Mouse (Mus musculus) neural tube, embryonic 14.5 days (tissue): ENCODE measurements around the gene Gm42688. TPM values are rescaled to one million over a fixed set of nuclear protein-coding genes. Genes with fewer than 3 reads are reported as not detected.
"Not testable (repeated sequence)": the region's sequence is repeated elsewhere in the genome, so short reads cannot be mapped to it uniquely, and the experiment has no call there.

Source experiments
- ATAC-seq: fragments of 200-750 bp; cut with Nextera tagmentation; 2 replicates; pipeline ENCODE4 v1.8.0; 2017; ENCODE audit warnings: low read depth, mild to moderate bottlenecking, moderate TSS enrichment, moderate library complexity
- H3K27ac ChIP-seq: fragments of 300-500 bp; sonication (generic); 2 replicates; pipeline ENCODE4 v1.5.1; 2014; ENCODE audit warnings: low read depth, mild to moderate bottlenecking, control low read depth, low read length, moderate library complexity, mixed read lengths
- H3K27me3 ChIP-seq: fragments of 300-500 bp; sonication (generic); 2 replicates; pipeline ENCODE4 v1.6.1; 2014; ENCODE audit warnings: low read length; ENCODE audit not compliant: control insufficient read depth, insufficient read depth
- H3K36me3 ChIP-seq: fragments of 300-500 bp; sonication (generic); 2 replicates; pipeline ENCODE4 v1.6.1; 2014; ENCODE audit warnings: low read length, mixed read lengths; ENCODE audit not compliant: control insufficient read depth, insufficient read depth
- H3K4me1 ChIP-seq: fragments of 300-500 bp; sonication (generic); 2 replicates; pipeline ENCODE4 v1.6.1; 2014; ENCODE audit warnings: low read length; ENCODE audit not compliant: control insufficient read depth, insufficient read depth
- H3K4me2 ChIP-seq: fragments of 300-500 bp; sonication (generic); 2 replicates; pipeline ENCODE4 v1.6.1; 2014; ENCODE audit warnings: mild to moderate bottlenecking, low read depth, low read length, control low read depth
- H3K4me3 ChIP-seq: fragments of 300-500 bp; sonication (generic); 2 replicates; pipeline ENCODE4 v1.5.1; 2014; ENCODE audit warnings: low read depth, low read length, control low read depth, mixed read lengths
- H3K9ac ChIP-seq: fragments of 300-500 bp; sonication (generic); replicated peaks from 2 replicates; pipeline ENCODE4 v1.6.1; 2014; ENCODE audit warnings: low read depth, mild to moderate bottlenecking, control low read depth, low read length, mixed read lengths
- H3K9me3 ChIP-seq: fragments of 300-500 bp; sonication (generic); 2 replicates; pipeline ENCODE4 v1.6.1; 2016; ENCODE audit warnings: low read length; ENCODE audit not compliant: control insufficient read depth
- WGBS: fragments of 180-500 bp; shearing (Covaris S2); extraction: QIAGEN DNeasy Blood & Tissue Kit; methylation state at CpG from one replicate; pipeline ENCODE4 v1.1.7; 2014; 5-methylcytosine and 5-hydroxymethylcytosine counted together
- microRNA counts: library from miRNA; unstranded; fragments of <30 nt; microRNA quantifications from one replicate; lab custom pipeline; 2016
- microRNA-seq: library from miRNA; unstranded; fragments of <30 nt; microRNA quantifications from one replicate; pipeline ENCODE4, GENCODE M21; 2016
- polyA plus RNA-seq: library from polyadenylated mRNA; unstranded; fragments of >200 nt; fragmentation: Nextera tagmentation; extraction: Ambion mirVana; gene quantifications from 2 replicates; pipeline ENCODE4 v1.2.1, GENCODE M21; 2014

The Gm42688 gene
- polyA plus RNA-seq, 1 experiment from 2014 or later, result 4.3 TPM

DNA sequence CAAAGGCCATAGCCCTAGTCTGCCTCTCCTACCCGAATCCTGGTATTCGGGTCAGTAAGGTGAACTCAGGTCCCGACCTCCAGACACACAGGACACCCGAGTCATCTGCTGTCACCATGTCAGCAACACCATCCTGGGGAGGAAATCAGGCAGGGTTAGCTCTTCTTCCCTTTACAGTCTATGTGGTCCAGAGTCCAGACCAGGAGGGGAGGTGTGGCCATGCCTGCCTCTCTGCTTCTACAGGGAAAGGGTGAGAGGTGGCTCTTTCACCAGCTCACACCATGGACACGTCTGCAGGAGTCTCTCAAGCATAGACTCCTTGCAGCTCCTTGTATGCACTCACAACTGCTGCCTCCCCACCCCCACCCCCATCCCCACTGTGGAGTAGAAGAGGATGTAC lies 52.1 kb downstream of the Gm42688 start:
- Histone ChIP-seq H3K36me3 (peaks cover 3% of the 10 kb centered on the region; the same call in 1 of the 2 replicates), H3K4me2 (no peak overlapping the region), H3K4me1 (0 out of 2 replicates have a peak, but pooled peaks cover 7% of the 10 kb centered on the region), H3K9me3 (no peaks in the 10 kb centered on the region), H3K9ac (no peak overlapping the region), H3K4me3 (no peak overlapping the region), H3K27ac (no peak overlapping the region), H3K27me3 (no peaks in the 10 kb centered on the region)
- no peak for ATAC-seq
- 78% methylated on average over 5 of the region's 5 CpGs for WGBS

GRCm38 (mm10) chr6:83155552-83156238 lies 54.3 kb downstream of the Gm42688 start:
- peak; percentile 48 for ATAC-seq
- peak overlapping the region; percentile 50 for H3K4me3 ChIP-seq
- peaks cover 3% of the 10 kb centered on the region; the same call in 1 of the 2 replicates for H3K36me3 ChIP-seq
- 8% methylated on average over 23 of the region's 23 CpGs for WGBS
- H3K27ac ChIP-seq, result peak overlapping the region; percentile 4; the same call in 1 of the 2 replicates
- no peaks in the 10 kb centered on the region for H3K9me3 ChIP-seq
- H3K4me1 ChIP-seq, result 0 out of 2 replicates have a peak, but pooled peaks cover 7% of the 10 kb centered on the region
- peak overlapping the region; percentile 57 for H3K4me2 ChIP-seq
- peak overlapping the region; percentile 39 for H3K9ac ChIP-seq
- H3K27me3 ChIP-seq, result peaks cover 5% of the 10 kb centered on the region

- ATAC-seq, result peak; percentile 94
- Histone ChIP-seq H3K4me3 (peak within 1 kb of the TSS; percentile 50), H3K36me3 (peaks cover 3% of the 10 kb centered on the region; the same call in 1 of the 2 replicates), H3K27me3 (peaks cover 10% of the 10 kb centered on the region), H3K4me1 (0 out of 2 replicates have a peak, but pooled peaks cover 7% of the 10 kb centered on the region), H3K9ac (peak within 1 kb of the TSS; percentile 39), H3K9me3 (no peaks in the 10 kb centered on the region), H3K27ac (peak within 1 kb of the TSS; percentile 4; the same call in 1 of the 2 replicates), H3K4me2 (peak within 1 kb of the TSS; percentile 57)
- WGBS, result under 1% methylated on average over 32 of the region's 32 CpGs
Measured at GRCm38 (mm10) chr6:83156259-83156684, 54.9 kb downstream of the Gm42688 start, which contains the start of the genes Wdr54 and 1700003E16Rik. TSS of gene Wdr54 (minus strand) at chr6:83156397. TSS of gene 1700003E16Rik (plus strand) at chr6:83156404.

DNA sequence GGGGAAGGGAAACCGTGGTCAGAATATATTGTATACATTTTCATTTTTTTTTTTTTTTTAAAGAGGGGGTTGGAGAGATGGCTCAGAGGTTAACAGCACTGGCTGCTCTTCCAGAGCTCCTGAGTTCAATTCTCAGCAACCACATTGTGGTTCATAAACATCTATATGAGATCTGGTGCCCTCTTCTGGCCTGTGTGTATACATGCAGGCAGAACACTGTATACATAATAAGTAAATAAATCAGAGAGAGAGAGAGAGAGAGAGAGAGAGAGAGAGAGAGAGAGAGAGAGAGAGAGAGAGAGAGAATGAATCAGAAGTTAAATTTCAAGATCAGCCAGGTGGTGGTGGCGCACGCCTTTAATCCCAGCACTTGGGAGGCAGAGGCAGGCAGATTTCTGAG lies 58.0 kb downstream of the Gm42688 start:
- H3K27me3 ChIP-seq, result peaks cover 24% of the 10 kb centered on the region
- 32% methylated on average over 3 of the region's 3 CpGs for WGBS
- not testable (repeated sequence) for H3K4me2 ChIP-seq, H3K4me3 ChIP-seq, H3K9me3 ChIP-seq, ATAC-seq, H3K36me3 ChIP-seq, H3K27ac ChIP-seq, H3K9ac ChIP-seq
- H3K4me1 ChIP-seq, result peaks cover 11% of the 10 kb centered on the region

MicroRNA genes within 50 kb of the gene (microRNA counts, 519-probe panel; counts per million panel counts)
- microRNA mmu-miR-3470a+mmu-miR-3470b (lab: Ali Mortazavi, UCI), result not detected

Small RNAs within 50 kb of the gene (microRNA-seq; reads per million reads assigned to microRNA genes)
- not detected for gene Mir3470a

Other genes with a start within 250 kb of the Gm42688 start
- gene Sema4f, start 161.8 kb upstream of the Gm42688 start, polyA plus RNA-seq, result 13.7 and 19.5 TPM in 2 replicates
- gene M1ap, start 154.7 kb upstream of the Gm42688 start, polyA plus RNA-seq, result not detected in 2 replicates
- gene Dok1, start 68.1 kb upstream of the Gm42688 start, polyA plus RNA-seq, result 1.0 and 2.0 TPM in 2 replicates
- gene Loxl3, start 67.4 kb upstream of the Gm42688 start, polyA plus RNA-seq, result 4.2 and 6.1 TPM in 2 replicates
- 122 and 123 TPM in 2 replicates for gene Aup1, start 47.1 kb upstream of the Gm42688 start, polyA plus RNA-seq
- gene Htra2, start 46.3 kb upstream of the Gm42688 start, polyA plus RNA-seq, result 37.8 and 45.9 TPM in 2 replicates
- 0.24 and 0.54 TPM in 2 replicates for gene Dqx1, start 43.8 kb upstream of the Gm42688 start, polyA plus RNA-seq
- 7.1 TPM in 1 of 2 replicates, not detected in the other for gene Tlx2, start 31.3 kb upstream of the Gm42688 start, polyA plus RNA-seq
- 44.9 and 46.6 TPM in 2 replicates for gene Pcgf1, start 23.7 kb upstream of the Gm42688 start, polyA plus RNA-seq
- not detected in 2 replicates for gene Lbx2, start 15.2 kb upstream of the Gm42688 start, polyA plus RNA-seq
- 5.6 and 6.3 TPM in 2 replicates for gene Ccdc142, start within 50 bp of the Gm42688 start, polyA plus RNA-seq
- 118 and 119 TPM in 2 replicates for gene Mrpl53, start 7.4 kb downstream of the Gm42688 start, polyA plus RNA-seq
- 21.9 and 25.3 TPM in 2 replicates for gene Mogs, start 13.9 kb downstream of the Gm42688 start, polyA plus RNA-seq
- gene Wbp1, start 19.9 kb downstream of the Gm42688 start, polyA plus RNA-seq, result 129 and 146 TPM in 2 replicates
- gene Ino80b, start 23.8 kb downstream of the Gm42688 start, polyA plus RNA-seq, result 13.5 and 14.3 TPM in 2 replicates
- 6.3 and 8.8 TPM in 2 replicates for gene Rtkn, start 33.8 kb downstream of the Gm42688 start, polyA plus RNA-seq
- 18.2 and 25.7 TPM in 2 replicates for gene Wdr54, start 54.8 kb downstream of the Gm42688 start, polyA plus RNA-seq
- gene 1700003E16Rik, start 54.8 kb downstream of the Gm42688 start, polyA plus RNA-seq, result 4.2 and 7.8 TPM in 2 replicates
- gene Dctn1, start 64.3 kb downstream of the Gm42688 start, polyA plus RNA-seq, result 122 and 147 TPM in 2 replicates
- gene Slc4a5, start 118.2 kb downstream of the Gm42688 start, polyA plus RNA-seq, result not detected in 2 replicates
- gene Mthfd2, start 224.3 kb downstream of the Gm42688 start, polyA plus RNA-seq, result 28.7 and 30.7 TPM in 2 replicates
- gene Mob1a, start 224.4 kb downstream of the Gm42688 start, polyA plus RNA-seq, result 22.3 and 32.2 TPM in 2 replicates
- 57.3 and 57.5 TPM in 2 replicates for gene Bola3, start 247.5 kb downstream of the Gm42688 start, polyA plus RNA-seq